ENCODE assay signal across 26 mouse cellular contexts in genomic region chr8:89303326-89303725, GRCm38 (mm10).
"Had no signal": no experiment of that assay in that cellular context is flagged by ENCODE, and none has a peak within 500 bp of the region (broad histone marks: within the 10 kb centered on the region; RNA-seq: fewer than 3 reads in every experiment).

No protein-coding gene starts in this region.

- H3K4me1 ChIP-seq: heart, embryonic 13.5 days; heart, embryonic 15.5 days had no signal

- H3K4me3 ChIP-seq: gastrocnemius, adult 2 months; heart, adult 2 months; heart, embryonic 13.5 days; heart, embryonic 15.5 days; hindbrain, embryonic 10.5 days; hindbrain, embryonic 12.5 days; intestine, embryonic 15.5 days; layer of hippocampus, adult 2 months; left cerebral cortex, adult 2 months; limb, embryonic 10.5 days; limb, embryonic 12.5 days had no signal

- ATAC-seq: forebrain, embryonic 16.5 days; hindbrain, embryonic 16.5 days; inflammation-experienced regulatory T-cells, adult 6 months; intestine, embryonic 15.5 days; intestine, postnatal 0 days had no signal

- H3K4me2 ChIP-seq: heart, embryonic 11.5 days; heart, embryonic 13.5 days; heart, embryonic 15.5 days; hindbrain, embryonic 12.5 days; hindbrain, embryonic 14.5 days; intestine, embryonic 15.5 days; limb, embryonic 12.5 days had no signal

- H3K27ac ChIP-seq: gastrocnemius, adult 2 months; heart, adult 2 months; heart, embryonic 13.5 days; heart, embryonic 15.5 days; hindbrain, embryonic 12.5 days; hindbrain, embryonic 14.5 days; intestine, embryonic 15.5 days; layer of hippocampus, adult 2 months; left cerebral cortex, adult 2 months; limb, embryonic 10.5 days; limb, embryonic 12.5 days had no signal

- DNase-seq: gastrocnemius, adult 2 months; gastrocnemius, postnatal 10 days; gastrocnemius, postnatal 25 days; heart, adult 2 months; heart, postnatal 14 days; heart, postnatal 36 days; kidney, adult 18-20 months; kidney, adult 8-10 months; kidney, postnatal 10 days; kidney, postnatal 25 days; kidney, postnatal 4 days had no signal

- H3K36me3 ChIP-seq: heart, embryonic 13.5 days; heart, embryonic 15.5 days; hindbrain, embryonic 10.5 days; hindbrain, embryonic 12.5 days; intestine, embryonic 15.5 days; limb, embryonic 10.5 days; limb, embryonic 12.5 days had no signal

- H3K9me3 ChIP-seq: heart, embryonic 13.5 days; heart, embryonic 15.5 days; hindbrain, embryonic 10.5 days; hindbrain, embryonic 12.5 days; intestine, embryonic 15.5 days; limb, embryonic 10.5 days; limb, embryonic 12.5 days had no signal

- H3K9ac ChIP-seq: heart, embryonic 13.5 days; heart, embryonic 15.5 days; hindbrain, embryonic 12.5 days; hindbrain, embryonic 14.5 days; intestine, embryonic 15.5 days; limb, embryonic 12.5 days had no signal

- H3K27me3 ChIP-seq: heart, embryonic 15.5 days; hindbrain, embryonic 12.5 days; intestine, embryonic 15.5 days had no signal
